Mouse (Mus musculus) c-Kit-positive CD71-positive TER-119-negative erythroid progenitor cells, embryonic 14.5 days (primary cell): Measurements from ENCODE around the gene Fn3k.

Experiments
- DNase-seq: peaks from one replicate; pipeline ENCODE4 v3.0.0-alpha.2; 2013; ENCODE audit warnings: low read depth

Gene Fn3k

GRCm38 (mm10) chr11:121451753-121452635 is 17.3 kb downstream of the Fn3k start, which contains the start of gene Tbcd:
Gene Tbcd (plus strand): TSS chr11:121451949.
- DNase-seq: peak; percentile 94

- no peak for DNase-seq
These were observed 23.2 kb downstream of the Fn3k start for GRCm38 (mm10) chr11:121457874-121458273.

DNA sequence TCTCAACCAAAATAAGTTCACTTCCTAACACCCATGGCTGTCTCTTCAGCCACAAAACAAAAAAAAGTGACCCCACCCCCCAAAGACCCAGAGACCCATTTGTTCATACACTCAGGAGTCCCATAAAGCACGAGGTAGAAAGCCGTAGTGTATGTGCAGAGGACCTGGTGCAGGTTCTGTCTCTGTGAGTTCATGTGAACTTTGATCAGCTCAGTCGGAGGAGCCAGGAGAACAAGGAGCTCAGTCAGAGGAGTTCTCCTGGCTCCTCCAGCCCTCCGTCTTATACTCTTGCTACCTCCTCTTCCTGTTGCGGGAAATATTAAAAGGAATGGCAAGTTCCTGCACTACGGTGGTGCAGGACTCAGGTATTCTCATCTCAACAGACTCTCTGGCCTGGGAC is 32.7 kb downstream of the Fn3k start:
- no peak for DNase-seq

DNA sequence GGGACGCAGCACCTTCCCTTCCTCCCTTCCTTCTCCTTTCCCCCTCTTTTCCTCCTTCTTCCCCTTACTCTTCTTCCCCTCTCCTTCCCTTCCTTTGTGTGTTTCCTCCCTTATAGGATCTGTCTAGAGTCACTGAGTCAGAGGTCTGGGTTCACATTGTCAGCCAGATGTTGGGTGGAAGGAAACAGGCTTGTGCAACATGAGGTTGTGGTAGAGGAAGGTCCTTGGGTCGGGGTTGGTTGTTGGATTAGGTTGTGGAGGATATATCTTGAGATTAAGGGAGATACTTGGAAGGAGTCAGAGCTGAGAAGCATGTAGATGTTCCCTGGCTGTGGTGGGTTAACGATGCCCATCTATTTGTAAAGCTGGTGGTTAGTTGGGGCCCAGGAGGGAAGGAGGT is 40.1 kb downstream of the Fn3k start:
- no peak for DNase-seq

DNA sequence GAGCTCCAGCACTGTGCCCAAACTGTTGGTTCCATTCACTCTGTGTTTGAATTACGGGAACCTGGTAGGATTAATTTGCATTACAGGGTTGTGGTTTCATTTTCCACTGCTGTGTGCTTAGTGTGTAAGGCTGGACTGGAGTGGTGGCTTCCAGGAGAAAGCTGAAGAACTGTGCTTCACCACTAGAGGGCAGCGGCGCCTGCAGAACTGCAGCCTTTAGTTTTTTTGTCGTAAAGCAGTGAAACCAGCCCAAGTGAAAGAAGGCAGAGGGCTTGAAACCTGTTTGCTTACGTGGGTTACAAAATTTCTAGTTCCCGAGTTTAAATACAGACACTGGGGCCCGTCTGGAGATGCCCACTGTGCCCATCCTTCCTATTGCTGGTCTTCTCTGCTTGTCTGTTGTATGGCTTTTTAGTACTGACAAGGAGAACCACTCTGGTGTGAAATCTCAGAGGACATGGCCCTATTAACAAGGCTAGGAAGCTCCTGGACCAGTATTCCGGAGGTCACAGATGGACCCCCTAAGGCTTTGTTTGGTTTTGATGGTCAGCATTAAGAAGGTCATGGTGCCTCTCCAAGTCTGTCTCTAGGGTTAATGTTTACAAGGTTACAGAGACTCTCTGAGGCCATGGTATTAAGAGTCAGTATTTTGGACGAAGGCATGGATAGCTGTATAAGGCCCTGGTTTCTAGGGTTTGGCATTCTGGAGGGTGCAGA is 41.1 kb downstream of the Fn3k start:
- DNase-seq: peak; percentile 40

- DNase-seq: no peak
These were observed 44.9 kb downstream of the Fn3k start for GRCm38 (mm10) chr11:121479476-121480203.

- no peak for DNase-seq
These were observed 46.4 kb downstream of the Fn3k start for GRCm38 (mm10) chr11:121481129-121481528.

GRCm38 (mm10) chr11:121485882-121486281 is 51.2 kb downstream of the Fn3k start:
- no peak for DNase-seq

DNA sequence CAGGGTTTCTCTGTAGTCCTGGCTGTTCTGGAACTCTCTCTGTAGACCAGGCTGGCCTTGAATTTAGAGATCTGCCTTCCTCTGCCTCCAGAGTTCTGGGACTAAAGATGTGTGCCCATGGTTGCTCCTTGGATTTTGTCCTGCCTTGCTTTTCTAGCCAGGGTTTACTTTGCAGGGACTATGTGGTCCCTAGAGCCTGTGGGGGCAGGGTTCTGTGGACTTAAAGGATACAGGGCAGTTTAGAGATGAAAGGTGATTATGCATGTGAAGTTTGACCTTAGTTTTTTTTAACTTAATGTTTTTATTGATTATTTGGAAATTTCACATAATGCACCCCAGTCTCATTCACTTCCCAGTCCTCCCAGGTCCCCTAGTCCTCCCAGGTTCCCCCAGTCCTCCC is 55.9 kb downstream of the Fn3k start:
- DNase-seq: no peak
